Mouse (Mus musculus) limb, embryonic 15.5 days (tissue): ENCODE measurements around the gene Ndufaf1. TPM values are rescaled to one million over a fixed set of nuclear protein-coding genes. Genes with fewer than 3 reads are reported as not detected.

Source experiments
- ATAC-seq: fragments of 200-750 bp; cut with Nextera tagmentation; 2 replicates; pipeline ENCODE4 v1.8.0; 2017; ENCODE audit warnings: low read depth, moderate TSS enrichment; ENCODE audit not compliant: insufficient number of reproducible peaks, low FRiP score, low TSS enrichment
- H3K27ac ChIP-seq: fragments of 300-500 bp; sonication (generic); 2 replicates; pipeline ENCODE4 v1.5.1; 2015; ENCODE audit warnings: moderate library complexity, mild to moderate bottlenecking, inconsistent platforms
- H3K27me3 ChIP-seq: fragments of 300-500 bp; sonication (generic); 2 replicates; pipeline ENCODE4 v1.6.1; 2015; ENCODE audit warnings: inconsistent platforms
- H3K36me3 ChIP-seq: fragments of 300-500 bp; sonication (generic); 2 replicates; pipeline ENCODE4 v1.6.1; 2015; ENCODE audit warnings: inconsistent platforms
- H3K4me1 ChIP-seq: fragments of 300-500 bp; sonication (generic); 2 replicates; pipeline ENCODE4 v1.6.1; 2015; ENCODE audit warnings: inconsistent platforms
- H3K4me2 ChIP-seq: fragments of 300-500 bp; sonication (generic); 2 replicates; pipeline ENCODE4 v1.6.1; 2015; ENCODE audit warnings: mild to moderate bottlenecking, inconsistent platforms
- H3K4me3 ChIP-seq: fragments of 300-500 bp; sonication (generic); 2 replicates; pipeline ENCODE4 v1.5.1; 2015; ENCODE audit warnings: mild to moderate bottlenecking, inconsistent platforms
- H3K9ac ChIP-seq: fragments of 300-500 bp; sonication (generic); 2 replicates; pipeline ENCODE4 v1.6.1; 2015; ENCODE audit warnings: inconsistent platforms
- H3K9me3 ChIP-seq: fragments of 300-500 bp; sonication (generic); 2 replicates; pipeline ENCODE4 v1.6.1; 2016; ENCODE audit warnings: inconsistent platforms
- WGBS: fragments of 180-500 bp; shearing (Covaris S2); methylation state at CpG from one replicate; pipeline ENCODE4 v1.1.7; 2015; 5-methylcytosine and 5-hydroxymethylcytosine counted together
- polyA plus RNA-seq: library from polyadenylated mRNA; unstranded; fragments of >200 nt; fragmentation: Nextera tagmentation; extraction: Ambion mirVana; gene quantifications from 2 replicates; pipeline ENCODE4 v1.2.1, GENCODE M21; 2015

The Ndufaf1 gene
- polyA plus RNA-seq, 1 experiment from 2014 or later: 45.2 TPM

GRCm38 (mm10) chr2:119607023-119607422 is 55.6 kb downstream of the Ndufaf1 start:
- Histone ChIP-seq H3K4me1 (no peaks in the 10 kb centered on the region), H3K27ac (no peak overlapping the region), H3K36me3 (peaks cover 53% of the 10 kb centered on the region), H3K4me2 (no peak overlapping the region), H3K4me3 (no peak overlapping the region), H3K9ac (no peak overlapping the region), H3K27me3 (no peaks in the 10 kb centered on the region), H3K9me3 (no peaks in the 10 kb centered on the region)
- ATAC-seq: no peak
- 93% methylated on average over 4 of the region's 4 CpGs for WGBS

Other genes starting within 250 kb of the Ndufaf1 start
- gene Ino80, start 185.1 kb downstream of the Ndufaf1 start, polyA plus RNA-seq: 3.5 and 4.0 TPM in 2 replicates
- 0.14 and 0.51 TPM in 2 replicates for gene Exd1, start 115.2 kb downstream of the Ndufaf1 start, polyA plus RNA-seq
- 61.9 and 64.3 TPM in 2 replicates for gene Chp1, start 115.1 kb downstream of the Ndufaf1 start, polyA plus RNA-seq
- gene Nusap1, start 44.5 kb downstream of the Ndufaf1 start, polyA plus RNA-seq: 60.3 and 60.4 TPM in 2 replicates
- gene Oip5, start 44.4 kb downstream of the Ndufaf1 start, polyA plus RNA-seq: 16.6 and 18.1 TPM in 2 replicates
- 44.9 and 46.8 TPM in 2 replicates for gene Rtf1, start 12.2 kb upstream of the Ndufaf1 start, polyA plus RNA-seq
- gene Itpka, start 79.5 kb upstream of the Ndufaf1 start, polyA plus RNA-seq: 0.31 and 0.55 TPM in 2 replicates
- not detected in 2 replicates for gene Ltk, start 97.6 kb upstream of the Ndufaf1 start, polyA plus RNA-seq
- gene Rpap1, start 124.7 kb upstream of the Ndufaf1 start, polyA plus RNA-seq: 22.1 and 22.2 TPM in 2 replicates
- gene Tyro3, start 134.9 kb upstream of the Ndufaf1 start, polyA plus RNA-seq: 28.7 and 32.6 TPM in 2 replicates
- 25.3 and 25.6 TPM in 2 replicates for gene Mga, start 234.4 kb upstream of the Ndufaf1 start, polyA plus RNA-seq